Mouse (Mus musculus): ENCODE measurements around the gene Nub1.

Gene Nub1

GRCm38 (mm10) chr5:24739141-24739753 lies 53.9 kb downstream of the Nub1 start:
- DNase-seq (ENCODE audit: low spot score in 2 of 2): peak in 1 of 2 experiments; percentile 26

- DNase-seq (ENCODE audit: low spot score in 2 of 2): no peak
Observed at GRCm38 (mm10) chr5:24741172-24741885, 56.0 kb downstream of the Nub1 start.

- no peak for DNase-seq (ENCODE audit: low spot score in 2 of 2)
Observed at GRCm38 (mm10) chr5:24743956-24744355, 58.6 kb downstream of the Nub1 start.

- no peak for DNase-seq (ENCODE audit: low spot score in 2 of 2)
Observed at GRCm38 (mm10) chr5:24747533-24747932, 62.2 kb downstream of the Nub1 start.

- no peak for DNase-seq (ENCODE audit: low spot score in 2 of 2)
Observed at GRCm38 (mm10) chr5:24749731-24750130, 64.4 kb downstream of the Nub1 start.

GRCm38 (mm10) chr5:24750321-24751304 lies 65.3 kb downstream of the Nub1 start:
- peak; percentile 76 to 92 for DNase-seq (ENCODE audit: low spot score in 2 of 2)

- DNase-seq (ENCODE audit: low spot score in 2 of 2): peak in 1 of 2 experiments; percentile 44
Observed at GRCm38 (mm10) chr5:24751305-24752174, 66.2 kb downstream of the Nub1 start.

GRCm38 (mm10) chr5:24752175-24752498 lies 66.8 kb downstream of the Nub1 start:
- no peak for DNase-seq (ENCODE audit: low spot score in 2 of 2)

GRCm38 (mm10) chr5:24756931-24757330 lies 71.6 kb downstream of the Nub1 start:
- DNase-seq (ENCODE audit: low spot score in 2 of 2): no peak

- no peak for DNase-seq (ENCODE audit: low spot score in 2 of 2)
Observed at GRCm38 (mm10) chr5:24757816-24758215, 72.5 kb downstream of the Nub1 start, which contains the start of gene Crygn. TSS of gene Crygn (minus strand) at chr5:24758008.
